Mouse (Mus musculus) liver, postnatal 0 days (tissue): Measurements from ENCODE around the gene Fut4.

Source experiments
- CTCF ChIP-seq: sonication (generic); IDR thresholded peaks from 2 replicates; pipeline ENCODE4 v1.5.1; 2016; ENCODE audit warnings: antibody characterized with exemption, low read depth
- EP300 ChIP-seq: IDR thresholded peaks from 2 replicates; pipeline ENCODE4 v1.6.1; 2016; ENCODE audit warnings: antibody characterized with exemption, low read depth, mild to moderate bottlenecking

DNA sequence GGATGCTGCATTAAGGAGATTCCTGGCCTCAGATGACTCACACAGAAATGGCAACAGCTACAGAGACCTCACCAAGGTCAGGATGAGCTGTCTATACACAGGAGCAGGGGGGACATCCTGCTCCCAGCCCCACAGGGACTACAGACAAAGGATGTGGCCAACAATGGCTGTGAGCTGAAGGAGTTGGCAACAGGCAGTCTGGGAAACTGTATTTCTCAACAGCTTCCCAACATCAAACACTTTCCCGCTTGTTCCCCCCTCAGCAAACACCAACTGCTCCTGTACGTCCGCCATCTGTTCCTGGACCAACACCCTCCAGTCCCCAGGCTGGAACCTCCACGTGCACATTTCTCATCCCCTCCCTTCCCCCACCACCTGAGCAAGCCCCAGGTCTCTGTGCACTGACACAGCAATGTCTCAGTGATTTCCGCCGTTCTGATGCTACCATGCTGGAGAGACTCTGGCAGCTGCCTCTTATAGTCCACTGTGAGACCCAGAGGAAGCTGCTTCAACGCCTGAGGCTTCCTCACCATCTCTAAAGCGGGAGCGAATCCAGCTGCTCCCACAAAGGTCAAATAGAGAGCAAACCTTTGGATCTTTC, 21.2 kb downstream of the Fut4 start:
- TF ChIP-seq CTCF (no peak), EP300 (no peak)
